In the genomic region with DNA sequence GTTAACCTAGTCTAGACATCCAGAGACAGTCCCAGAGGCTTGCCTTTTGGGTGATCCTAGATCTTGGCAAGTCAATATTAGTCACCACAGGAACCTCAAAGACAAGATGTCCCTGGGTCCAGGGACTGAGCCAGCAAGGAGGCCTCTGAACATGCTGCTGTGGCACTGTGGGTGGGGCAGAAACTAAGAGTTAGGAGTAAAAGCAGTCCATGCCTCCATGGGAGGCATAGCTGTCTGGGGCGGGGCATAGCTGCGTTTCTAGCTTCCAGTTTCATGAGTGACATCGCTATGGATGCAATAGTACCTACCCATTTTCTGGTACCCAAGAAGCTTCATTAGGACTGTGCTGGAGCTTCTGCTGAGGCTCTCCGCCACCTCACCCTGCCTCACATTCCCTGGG, we compare ENCODE assay signal across 23 mouse cellular contexts.
A peak's percentile ranks its signal among the peaks of the same experiment; 100 is the strongest.
DNase-seq lines count a peak whose midpoint lies in the region; ATAC-seq lines count a peak whose summit lies in the region.
"Had no signal": no experiment of that assay in that cellular context is flagged by ENCODE, and none has a peak within 500 bp of the region (broad histone marks: within the 10 kb centered on the region; RNA-seq: fewer than 3 reads in every experiment).

No protein-coding gene starts in this region.

- H3K4me3 ChIP-seq in forebrain, embryonic 10.5 days = no peak overlapping the region
- no peak overlapping the region for H3K4me3 ChIP-seq in forebrain, embryonic 16.5 days (replicated peaks; ENCODE audit: low read length)
- peak overlapping the region; percentile 93 for H3K4me3 ChIP-seq in megakaryocyte, embryonic 14.5 days (replicated peaks)
- H3K4me3 ChIP-seq in hindbrain, embryonic 13.5 days = no peak overlapping the region
- H3K4me3 ChIP-seq in stomach, embryonic 14.5 days (ENCODE audit: low read depth, low read length) = no peak overlapping the region
- H3K4me3 ChIP-seq: embryonic facial prominence, embryonic 15.5 days; forebrain, embryonic 13.5 days; heart, embryonic 10.5 days; left cerebral cortex, adult 2 months had no signal

- H3K27me3 ChIP-seq in forebrain, embryonic 10.5 days (ENCODE audit: poor library complexity, severe bottlenecking) = peaks cover 17% of the 10 kb centered on the region; the same call in 1 of the 2 replicates
- no peaks in the 10 kb centered on the region for H3K27me3 ChIP-seq in forebrain, embryonic 16.5 days (replicated peaks; ENCODE audit: control insufficient read depth, insufficient read depth, low read length)
- no peaks in the 10 kb centered on the region for H3K27me3 ChIP-seq in megakaryocyte, embryonic 14.5 days (replicated peaks)
- H3K27me3 ChIP-seq in hindbrain, embryonic 13.5 days = peaks cover 4% of the 10 kb centered on the region; the same call in 1 of the 2 replicates
- H3K27me3 ChIP-seq in stomach, embryonic 14.5 days (ENCODE audit: control insufficient read depth, insufficient read depth, low read length) = no peaks in the 10 kb centered on the region
- H3K27me3 ChIP-seq: forebrain, embryonic 13.5 days had no signal

- H3K4me2 ChIP-seq in forebrain, embryonic 16.5 days (ENCODE audit: low read length) = no peak overlapping the region
- H3K4me2 ChIP-seq in hindbrain, embryonic 13.5 days = no peak overlapping the region
- no peak overlapping the region for H3K4me2 ChIP-seq in stomach, embryonic 14.5 days (replicated peaks; ENCODE audit: low read depth, low read length)
- H3K4me2 ChIP-seq: embryonic facial prominence, embryonic 15.5 days; forebrain, embryonic 13.5 days had no signal

- no peak for ATAC-seq in forebrain, embryonic 16.5 days
- no peak for ATAC-seq in megakaryocyte, adult 5-6 weeks (ENCODE audit: poor library complexity, severe bottlenecking)
- ATAC-seq in hindbrain, embryonic 13.5 days (ENCODE audit: low FRiP score) = 0 out of 2 replicates have a peak, but pooled peaks have one; percentile 22
- no peak for ATAC-seq in stomach, embryonic 14.5 days (ENCODE audit: insufficient number of reproducible peaks, insufficient read depth, low FRiP score, low read depth)
- ATAC-seq: CD4-positive, CD25-positive, alpha-beta regulatory T cell, adult 4 months; forebrain, embryonic 13.5 days; liver, postnatal 0 days had no signal

- H3K27ac ChIP-seq in forebrain, embryonic 10.5 days = 0 out of 2 replicates have a peak overlapping the region, but pooled peaks have one; percentile 35
- no peak overlapping the region for H3K27ac ChIP-seq in forebrain, embryonic 16.5 days (ENCODE audit: low read length)
- H3K27ac ChIP-seq in hindbrain, embryonic 13.5 days = no peak overlapping the region
- H3K27ac ChIP-seq in stomach, embryonic 14.5 days (ENCODE audit: low read length) = peak overlapping the region; percentile 76
- H3K27ac ChIP-seq: embryonic facial prominence, embryonic 15.5 days; forebrain, embryonic 13.5 days; heart, embryonic 10.5 days; left cerebral cortex, adult 2 months had no signal

- 84% methylated on average over 4 of the region's 4 CpGs for WGBS in forebrain, embryonic 10.5 days
- 84% methylated on average over 4 of the region's 4 CpGs for WGBS in forebrain, embryonic 16.5 days
- 69% methylated on average over 4 of the region's 4 CpGs for WGBS in hindbrain, embryonic 13.5 days
- 78% methylated on average over 4 of the region's 4 CpGs for WGBS in stomach, embryonic 14.5 days

- no peaks in the 10 kb centered on the region for H3K9me3 ChIP-seq in forebrain, embryonic 10.5 days
- no peaks in the 10 kb centered on the region for H3K9me3 ChIP-seq in forebrain, embryonic 16.5 days (ENCODE audit: control insufficient read depth, low read length)
- H3K9me3 ChIP-seq in megakaryocyte, embryonic 14.5 days = no peaks in the 10 kb centered on the region
- no peaks in the 10 kb centered on the region for H3K9me3 ChIP-seq in hindbrain, embryonic 13.5 days
- H3K9me3 ChIP-seq in stomach, embryonic 14.5 days (ENCODE audit: control insufficient read depth, low read depth, low read length) = no peaks in the 10 kb centered on the region
- H3K9me3 ChIP-seq: embryonic facial prominence, embryonic 15.5 days; forebrain, embryonic 13.5 days; G1E; heart, embryonic 10.5 days had no signal

- no peak for DNase-seq in forebrain, embryonic 10.5 days (ENCODE audit: extremely low spot score, low spot score)
- DNase-seq in right cerebral cortex, postnatal 25 days = no peak
- DNase-seq in kidney, postnatal 36 days = no peak
- DNase-seq: adrenal gland, postnatal 36 days; cerebellum, adult 18-20 months; cerebellum, postnatal 36 days; kidney, adult 18-20 months; left cerebral cortex, postnatal 4 days; liver; liver, postnatal 0 days; lung, postnatal 10 days; right cerebral cortex, adult 18-20 months had no signal

- peaks cover 30% of the 10 kb centered on the region for H3K4me1 ChIP-seq in forebrain, embryonic 10.5 days
- 0 out of 2 replicates have a peak, but pooled peaks cover 3% of the 10 kb centered on the region for H3K4me1 ChIP-seq in forebrain, embryonic 16.5 days (replicated peaks; ENCODE audit: control insufficient read depth, insufficient read depth, low read length)
- peaks cover 98% of the 10 kb centered on the region for H3K4me1 ChIP-seq in megakaryocyte, embryonic 14.5 days
- H3K4me1 ChIP-seq in hindbrain, embryonic 13.5 days (replicated peaks) = peaks cover 32% of the 10 kb centered on the region
- 0 out of 2 replicates have a peak, but pooled peaks cover 3% of the 10 kb centered on the region for H3K4me1 ChIP-seq in stomach, embryonic 14.5 days (ENCODE audit: control insufficient read depth, insufficient read depth, low read length)

- no peaks in the 10 kb centered on the region for H3K36me3 ChIP-seq in forebrain, embryonic 10.5 days (replicated peaks)
- H3K36me3 ChIP-seq in forebrain, embryonic 16.5 days (ENCODE audit: control insufficient read depth, insufficient read depth) = no peaks in the 10 kb centered on the region
- H3K36me3 ChIP-seq in megakaryocyte, embryonic 14.5 days (replicated peaks; ENCODE audit: low read length) = peaks cover 57% of the 10 kb centered on the region
- H3K36me3 ChIP-seq in hindbrain, embryonic 13.5 days = no peaks in the 10 kb centered on the region
- no peaks in the 10 kb centered on the region for H3K36me3 ChIP-seq in stomach, embryonic 14.5 days (ENCODE audit: control insufficient read depth, insufficient read depth, low read length)
- H3K36me3 ChIP-seq: embryonic facial prominence, embryonic 15.5 days; G1E; heart, embryonic 10.5 days had no signal

- H3K9ac ChIP-seq in forebrain, embryonic 16.5 days (replicated peaks; ENCODE audit: low read depth, low read length) = no peak overlapping the region
- H3K9ac ChIP-seq in hindbrain, embryonic 13.5 days = no peak overlapping the region
- H3K9ac ChIP-seq in stomach, embryonic 14.5 days (replicated peaks; ENCODE audit: low read depth, low read length) = no peak overlapping the region
- H3K9ac ChIP-seq: embryonic facial prominence, embryonic 15.5 days; forebrain, embryonic 13.5 days; liver, postnatal 0 days had no signal

Comparison
In these comparisons a context has a peak if more than half of its experiments do, and no peak if none do; other contexts are left out.
1. H3K27ac ChIP-seq: peak in forebrain, embryonic 10.5 days (single experiment) and stomach, embryonic 14.5 days (single experiment); none in forebrain, embryonic 16.5 days (single experiment) and hindbrain, embryonic 13.5 days (single experiment).